Mouse (Mus musculus) stomach, postnatal 0 days (tissue): Measurements from ENCODE around the gene Ret. TPM values are rescaled to one million over a fixed set of nuclear protein-coding genes. Genes with fewer than 3 reads are reported as not detected.
A peak's percentile ranks its signal among the peaks of the same experiment; 100 is the strongest.

Experiments used
- ATAC-seq: fragments of 200-750 bp; cut with Nextera tagmentation; 2 replicates; pipeline ENCODE4 v1.8.0; 2017; ENCODE audit not compliant: low FRiP score, low TSS enrichment
- DNase-seq: peaks from one replicate; pipeline ENCODE4 v3.0.0-alpha.2; 2016; ENCODE audit warnings: low spot score
- H3K27ac ChIP-seq: fragments of 300-500 bp; sonication (generic); replicated peaks from 2 replicates; pipeline ENCODE4 v1.5.1; 2014; ENCODE audit warnings: mild to moderate bottlenecking, control low read depth
- H3K27me3 ChIP-seq: fragments of 300-500 bp; sonication (generic); 2 replicates; pipeline ENCODE4 v1.6.1; 2014; ENCODE audit warnings: low read length; ENCODE audit not compliant: control insufficient read depth, insufficient read depth
- H3K36me3 ChIP-seq: fragments of 300-500 bp; sonication (generic); 2 replicates; pipeline ENCODE4 v1.6.1; 2014; ENCODE audit warnings: low read length, mixed read lengths; ENCODE audit not compliant: control insufficient read depth, insufficient read depth
- H3K4me1 ChIP-seq: fragments of 300-500 bp; sonication (generic); replicated peaks from 2 replicates; pipeline ENCODE4 v1.6.1; 2014; ENCODE audit warnings: antibody characterized with exemption; ENCODE audit not compliant: control insufficient read depth, insufficient read depth
- H3K4me2 ChIP-seq: fragments of 300-500 bp; sonication (generic); replicated peaks from 2 replicates; pipeline ENCODE4 v1.6.1; 2014; ENCODE audit warnings: low read depth, mild to moderate bottlenecking, control low read depth, moderate library complexity
- H3K4me3 ChIP-seq: fragments of 300-500 bp; sonication (generic); 2 replicates; pipeline ENCODE4 v1.5.1; 2014; ENCODE audit warnings: low read depth, low read length, control low read depth
- H3K9ac ChIP-seq: fragments of 300-500 bp; sonication (generic); 2 replicates; pipeline ENCODE4 v1.6.1; 2014; ENCODE audit warnings: mild to moderate bottlenecking, low read length, control low read depth, mixed read lengths
- H3K9me3 ChIP-seq: fragments of 300-500 bp; sonication (generic); 2 replicates; pipeline ENCODE4 v1.6.1; 2016; ENCODE audit warnings: low read length; ENCODE audit not compliant: control insufficient read depth
- CTCF ChIP-seq: IDR thresholded peaks from 2 replicates; pipeline ENCODE4 v1.5.1; 2016; ENCODE audit warnings: antibody characterized with exemption, low read depth, mild to moderate bottlenecking, moderate library complexity
- EP300 ChIP-seq: optimal IDR thresholded peaks from 2 replicates; pipeline ENCODE3; 2016; ENCODE audit warnings: antibody characterized with exemption
- WGBS: fragments of 180-500 bp; shearing (Covaris S2); extraction: QIAGEN DNeasy Blood & Tissue Kit; methylation state at CpG from one replicate; pipeline ENCODE4 v1.1.7; 2014; 5-methylcytosine and 5-hydroxymethylcytosine counted together
- polyA plus RNA-seq: library from polyadenylated mRNA; unstranded; fragments of >200 nt; fragmentation: Nextera tagmentation; extraction: Ambion mirVana; gene quantifications from 2 replicates; pipeline ENCODE4 v1.2.1, GENCODE M21; 2015

Ret gene
- polyA plus RNA-seq, 1 experiment from 2014 or later = 5.0 TPM

DNA sequence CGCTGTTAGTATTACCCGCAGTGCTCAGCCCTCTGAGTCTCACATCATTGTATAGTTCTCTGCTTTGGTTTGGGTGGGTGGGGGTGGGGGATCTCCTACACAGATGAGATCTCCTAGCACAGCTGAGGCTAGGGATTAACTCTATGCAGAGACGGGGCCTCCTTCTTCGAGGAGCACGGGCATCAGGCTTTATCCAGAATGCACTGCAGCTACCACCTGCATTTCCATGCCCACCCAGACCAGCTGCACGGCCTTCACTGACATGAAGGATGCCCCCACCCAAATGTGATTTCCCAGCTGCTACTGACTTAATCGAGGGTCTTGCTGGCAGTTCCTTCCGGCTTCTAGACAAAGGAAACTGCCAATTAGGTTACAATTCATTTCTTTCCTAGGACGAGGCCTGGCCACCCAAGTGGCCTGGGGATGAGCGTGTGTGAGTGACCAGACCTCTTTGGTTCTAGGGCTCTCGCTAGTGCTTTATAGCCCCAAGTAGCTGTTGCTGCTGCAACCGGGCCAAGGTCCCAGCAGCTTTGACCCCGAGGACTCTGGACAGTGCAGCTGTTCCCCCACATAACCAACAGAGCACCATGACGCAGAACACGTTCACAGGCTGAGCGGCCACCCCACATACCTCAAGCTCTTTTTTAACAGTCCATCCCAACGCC lies 10.8 kb downstream of the Ret start:
- no peak overlapping the region for H3K9ac ChIP-seq
- DNase-seq (no peak), ATAC-seq (no peak)
- H3K4me1 ChIP-seq = no peaks in the 10 kb centered on the region
- H3K27me3 ChIP-seq = no peaks in the 10 kb centered on the region
- no peak overlapping the region for H3K27ac ChIP-seq
- no peak overlapping the region for H3K4me2 ChIP-seq
- TF ChIP-seq CTCF (no peak), EP300 (no peak)
- H3K4me3 ChIP-seq = no peak overlapping the region
- WGBS = 67% methylated on average over 17 of the region's 17 CpGs
- H3K9me3 ChIP-seq = no peaks in the 10 kb centered on the region
- H3K36me3 ChIP-seq = no peaks in the 10 kb centered on the region

DNA sequence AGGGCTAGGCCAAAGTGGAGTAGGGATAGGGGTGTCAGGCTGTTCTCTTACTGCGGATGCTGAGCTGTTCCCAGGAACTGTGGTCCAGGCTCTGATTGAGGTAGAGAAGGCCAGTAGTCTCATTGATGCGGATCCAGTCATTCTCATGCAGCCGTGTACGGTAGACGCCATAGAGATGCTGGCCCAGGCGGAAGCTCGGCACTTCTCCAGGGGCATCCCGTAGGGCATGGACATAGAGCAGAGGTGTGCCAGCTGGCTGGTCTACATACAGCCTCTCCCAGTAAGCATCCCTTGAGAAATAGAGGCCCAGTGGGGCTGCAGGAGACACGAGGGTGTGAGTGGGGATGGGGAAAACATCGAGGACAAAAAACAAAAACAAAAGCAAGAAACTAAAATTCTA lies 13.4 kb downstream of the Ret start:
- H3K27me3 ChIP-seq = no peaks in the 10 kb centered on the region
- no peak overlapping the region for H3K4me2 ChIP-seq
- H3K4me1 ChIP-seq = no peaks in the 10 kb centered on the region
- no peak for DNase-seq
- no peaks in the 10 kb centered on the region for H3K9me3 ChIP-seq
- TF ChIP-seq CTCF (no peak), EP300 (no peak)
- no peaks in the 10 kb centered on the region for H3K36me3 ChIP-seq
- no peak overlapping the region for H3K4me3 ChIP-seq
- no peak overlapping the region for H3K27ac ChIP-seq
- no peak overlapping the region for H3K9ac ChIP-seq
- no peak for ATAC-seq
- WGBS = 88% methylated on average over 10 of the region's 10 CpGs

DNA sequence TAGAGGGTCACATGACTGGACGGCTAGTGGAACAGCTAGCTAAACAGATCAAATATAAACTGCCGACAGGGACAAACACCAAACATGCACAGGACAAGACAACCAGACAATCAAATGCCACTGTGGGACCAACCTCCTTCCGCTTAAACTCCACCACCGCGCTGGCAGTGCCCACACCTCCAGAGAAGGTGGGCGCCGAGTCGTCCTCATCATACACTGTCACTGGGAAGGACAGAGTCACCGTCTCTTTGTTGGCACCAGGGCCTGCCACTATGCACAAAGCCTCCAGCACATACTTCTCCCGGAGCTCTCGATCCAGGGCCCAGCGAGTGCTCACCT lies 17.5 kb downstream of the Ret start:
- Histone ChIP-seq H3K9me3 (no peaks in the 10 kb centered on the region), H3K4me3 (no peak overlapping the region), H3K27me3 (no peaks in the 10 kb centered on the region), H3K36me3 (no peaks in the 10 kb centered on the region), H3K9ac (no peak overlapping the region), H3K27ac (no peak overlapping the region), H3K4me2 (no peak overlapping the region), H3K4me1 (no peaks in the 10 kb centered on the region)
- DNase-seq (no peak), ATAC-seq (no peak)
- TF ChIP-seq CTCF (no peak), EP300 (no peak)
- 70% methylated on average over 12 of the region's 12 CpGs for WGBS

DNA sequence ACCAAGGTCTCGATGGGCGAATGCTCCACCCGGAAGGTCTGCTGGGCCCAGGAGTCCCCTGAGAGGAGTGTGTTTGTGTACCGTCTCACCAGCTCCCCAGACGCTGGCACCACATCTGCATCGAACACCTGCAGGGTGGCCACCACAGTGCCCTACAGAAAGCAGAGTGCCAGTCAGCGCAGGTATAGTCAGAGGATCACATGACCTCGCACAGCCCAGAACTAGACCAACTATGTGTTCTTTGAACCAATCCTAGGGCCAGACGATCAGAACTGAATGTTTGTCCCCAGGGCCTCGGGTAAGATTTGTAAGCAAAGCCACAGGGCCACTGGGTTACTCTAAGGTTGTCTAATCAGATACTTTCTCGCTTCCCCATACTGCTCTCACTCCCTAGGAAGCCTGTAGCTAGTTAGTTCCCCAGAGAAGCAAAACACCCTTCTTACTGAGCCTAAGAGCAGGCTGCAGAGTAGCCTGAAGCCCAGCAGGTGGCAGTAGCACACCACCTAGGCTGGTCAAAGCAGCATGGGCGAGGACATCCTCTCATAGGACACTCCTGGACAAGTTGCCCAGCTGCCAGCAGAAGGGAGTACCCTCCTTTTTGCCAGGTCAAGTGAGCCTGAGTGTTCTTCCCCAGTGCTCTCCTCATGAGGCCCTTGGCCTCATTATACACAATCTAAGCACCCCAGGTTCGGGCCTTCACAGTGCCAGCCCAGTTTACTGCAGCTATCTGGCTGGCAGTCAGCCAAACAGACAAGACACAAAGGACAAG lies 18.0 kb downstream of the Ret start:
- H3K4me2 ChIP-seq = no peak overlapping the region
- no peak overlapping the region for H3K27ac ChIP-seq
- H3K4me3 ChIP-seq = no peak overlapping the region
- H3K36me3 ChIP-seq = no peaks in the 10 kb centered on the region
- no peak overlapping the region for H3K9ac ChIP-seq
- no peaks in the 10 kb centered on the region for H3K9me3 ChIP-seq
- ATAC-seq = peak; percentile 81
- no peaks in the 10 kb centered on the region for H3K27me3 ChIP-seq
- H3K4me1 ChIP-seq = no peaks in the 10 kb centered on the region
- 51% methylated on average over 13 of the region's 13 CpGs for WGBS
- DNase-seq = peak; percentile 77
- TF ChIP-seq EP300 (no peak), CTCF (peak; percentile 100)

DNA sequence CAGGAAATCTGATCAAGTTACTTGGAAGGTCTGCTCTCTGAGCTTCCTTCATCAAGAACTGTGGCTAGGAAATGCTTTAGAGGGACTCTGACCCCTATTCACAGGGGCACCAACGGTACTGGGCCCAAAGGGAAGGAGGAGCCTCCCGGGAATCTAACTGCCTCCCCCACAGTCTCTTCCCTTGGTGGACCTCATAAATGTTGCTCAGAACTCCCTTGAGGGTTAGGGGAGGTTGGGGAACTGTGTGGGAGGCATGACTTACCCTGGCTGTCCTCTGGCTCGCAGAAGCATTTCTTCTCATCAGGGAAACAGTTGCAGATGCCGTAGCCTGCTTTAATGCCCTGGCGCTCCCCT lies 23.6 kb downstream of the Ret start:
- DNase-seq (no peak), ATAC-seq (no peak)
- 71% methylated on average over 5 of the region's 5 CpGs for whole genome bisulfite sequencing
- H3K9me3 ChIP-seq = no peaks in the 10 kb centered on the region
- no peaks in the 10 kb centered on the region for H3K4me1 ChIP-seq
- H3K9ac ChIP-seq = no peak overlapping the region
- TF ChIP-seq CTCF (no peak), EP300 (no peak)
- H3K4me3 ChIP-seq = no peak overlapping the region
- no peak overlapping the region for H3K4me2 ChIP-seq
- H3K27me3 ChIP-seq = no peaks in the 10 kb centered on the region
- H3K27ac ChIP-seq = no peak overlapping the region
- no peaks in the 10 kb centered on the region for H3K36me3 ChIP-seq

DNA sequence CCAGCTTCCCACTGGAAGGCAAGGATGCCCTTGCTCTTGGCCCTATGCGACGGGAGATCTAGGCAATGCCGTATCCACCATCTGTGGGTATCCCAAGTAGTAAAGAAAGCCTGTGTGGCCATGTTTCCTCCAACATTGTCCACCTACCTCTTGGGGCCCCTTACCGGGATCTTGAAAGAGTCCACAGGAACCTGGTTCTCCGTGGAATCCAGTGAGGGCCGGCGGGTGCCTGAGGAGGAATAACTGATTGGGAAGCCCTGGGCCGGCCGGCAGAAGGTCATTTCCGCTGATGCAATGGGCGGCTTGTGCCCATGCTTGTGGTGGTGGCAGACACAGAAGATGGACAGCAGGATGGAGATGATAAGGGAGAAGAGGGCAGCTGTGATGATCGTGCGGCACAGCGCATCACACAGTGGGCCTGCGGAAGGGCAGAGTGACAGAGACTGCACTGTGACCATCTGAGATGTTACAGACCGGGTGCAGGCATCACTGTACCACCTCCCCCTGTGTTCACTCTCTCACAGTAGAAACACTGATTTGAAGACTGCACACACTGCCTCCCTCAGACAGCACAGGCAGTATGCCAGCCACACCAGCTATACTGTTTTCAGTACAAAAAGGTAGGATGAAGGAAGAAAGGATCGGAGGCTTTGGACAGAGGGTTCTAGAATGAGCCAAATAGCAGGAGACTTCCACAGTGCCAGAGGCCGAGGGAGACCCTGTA lies 24.1 kb downstream of the Ret start:
- DNase-seq = no peak

More for the DNA sequence above, 24.1 kb downstream of the Ret start:
- 90% methylated on average over 18 of the region's 18 CpGs for WGBS
- no peak overlapping the region for H3K4me2 ChIP-seq
- no peaks in the 10 kb centered on the region for H3K27me3 ChIP-seq
- no peak for TF ChIP-seq CTCF
- no peak for TF ChIP-seq EP300
- no peak overlapping the region for H3K27ac ChIP-seq
- H3K9me3 ChIP-seq = no peaks in the 10 kb centered on the region
- no peaks in the 10 kb centered on the region for H3K4me1 ChIP-seq
- no peak for ATAC-seq
- no peaks in the 10 kb centered on the region for H3K36me3 ChIP-seq
- no peak overlapping the region for H3K4me3 ChIP-seq
- no peak overlapping the region for H3K9ac ChIP-seq
